Mouse (Mus musculus) CD4-positive, CD25-positive, alpha-beta regulatory T cell, adult 2 months (primary cell): ENCODE results near the gene Npm1.

Experiments used
- DNase-seq: peaks from one replicate; pipeline ENCODE4 v3.0.0-alpha.2; 2012; ENCODE audit warnings: low read depth, low spot score

Gene Npm1

GRCm38 (mm10) chr11:33146143-33146497 is 16.9 kb downstream of the Npm1 start:
- no peak for DNase-seq

GRCm38 (mm10) chr11:33145201-33146142 is 17.5 kb downstream of the Npm1 start:
- DNase-seq: no peak

- no peak for DNase-seq
Observed at GRCm38 (mm10) chr11:33143906-33144305, 19.1 kb downstream of the Npm1 start.

GRCm38 (mm10) chr11:33142801-33143200 is 20.2 kb downstream of the Npm1 start:
- DNase-seq: no peak

GRCm38 (mm10) chr11:33140111-33140460 is 22.9 kb downstream of the Npm1 start:
- DNase-seq: no peak

GRCm38 (mm10) chr11:33139458-33140110 is 23.4 kb downstream of the Npm1 start:
- no peak for DNase-seq

- DNase-seq: no peak
Observed at GRCm38 (mm10) chr11:33138686-33139085, 24.3 kb downstream of the Npm1 start.

- no peak for DNase-seq
Observed at GRCm38 (mm10) chr11:33134391-33134986, 28.5 kb downstream of the Npm1 start.

- DNase-seq: no peak
Observed at GRCm38 (mm10) chr11:33132619-33133338, 30.2 kb downstream of the Npm1 start.

- DNase-seq: no peak
Observed at GRCm38 (mm10) chr11:33127058-33127457, 35.9 kb downstream of the Npm1 start.

- DNase-seq: no peak
Observed at GRCm38 (mm10) chr11:33122575-33123268, 40.3 kb downstream of the Npm1 start.

- DNase-seq: no peak
Observed at GRCm38 (mm10) chr11:33119556-33119955, 43.5 kb downstream of the Npm1 start.

- DNase-seq: no peak
Observed at GRCm38 (mm10) chr11:33119116-33119515, 43.9 kb downstream of the Npm1 start.

GRCm38 (mm10) chr11:33118480-33118879 is 44.5 kb downstream of the Npm1 start:
- DNase-seq: no peak

- DNase-seq: no peak
Observed at GRCm38 (mm10) chr11:33115796-33116195, 47.2 kb downstream of the Npm1 start.

GRCm38 (mm10) chr11:33112407-33112806 is 50.6 kb downstream of the Npm1 start:
- no peak for DNase-seq

GRCm38 (mm10) chr11:33110111-33110510 is 52.9 kb downstream of the Npm1 start:
- DNase-seq: no peak

GRCm38 (mm10) chr11:33107540-33107939 is 55.5 kb downstream of the Npm1 start:
- no peak for DNase-seq

- DNase-seq: no peak
Observed at GRCm38 (mm10) chr11:33104911-33105316, 58.1 kb downstream of the Npm1 start.

GRCm38 (mm10) chr11:33103291-33103943 is 59.6 kb downstream of the Npm1 start:
- no peak for DNase-seq
